Mouse (Mus musculus) hematopoietic multipotent progenitor cell, adult 10-12 weeks (in vitro differentiated cells): ENCODE results near the gene Nktr. TPM values are rescaled to one million over a fixed set of nuclear protein-coding genes. Genes with fewer than 3 reads are reported as not detected.

Source experiments
- polyA plus RNA-seq: library from polyadenylated mRNA; stranded (reverse); fragments of >175 nt; gene quantifications from 2 replicates; pipeline ENCODE4 v1.2.3, GENCODE M21; 2012; ENCODE audit warnings: low replicate concordance

Gene Nktr
- 46.0 and 57.6 TPM in 2 replicates for polyA plus RNA-seq

DNA sequence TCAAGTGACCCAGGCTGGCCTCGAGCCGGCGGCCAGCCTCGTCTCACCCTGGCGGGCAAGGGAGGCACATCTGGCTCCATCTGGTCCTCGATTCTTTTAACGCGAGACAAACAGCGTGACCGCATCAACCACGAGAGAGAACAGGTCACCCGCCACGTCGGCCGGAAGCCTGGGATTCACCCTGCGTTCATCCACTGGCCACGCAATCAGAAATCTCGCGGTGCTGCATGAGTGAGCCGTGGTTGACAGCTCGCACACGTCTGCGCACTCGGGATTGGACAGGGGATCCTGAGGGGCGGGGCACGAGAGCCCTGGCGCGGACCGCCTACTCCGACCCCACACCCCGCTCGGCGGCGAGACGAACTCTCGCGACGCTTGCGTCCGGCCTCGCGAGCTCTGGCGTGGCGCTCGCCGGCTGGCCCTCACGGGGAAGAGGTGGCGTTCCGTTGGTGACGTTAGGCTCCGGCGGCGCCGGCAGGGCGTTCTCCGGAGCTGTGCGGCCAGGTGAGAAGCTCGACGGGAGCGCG lies at the start of gene Nktr:
TSS of gene Nktr (plus strand) at position 378 of the 527 bp plus-strand sequence.

GRCm38 (mm10) chr9:121704646-121705625 lies 14.0 kb upstream of the Nktr start, which contains the start of gene Sec22c:
Gene Sec22c (minus strand): TSS chr9:121705490.

DNA sequence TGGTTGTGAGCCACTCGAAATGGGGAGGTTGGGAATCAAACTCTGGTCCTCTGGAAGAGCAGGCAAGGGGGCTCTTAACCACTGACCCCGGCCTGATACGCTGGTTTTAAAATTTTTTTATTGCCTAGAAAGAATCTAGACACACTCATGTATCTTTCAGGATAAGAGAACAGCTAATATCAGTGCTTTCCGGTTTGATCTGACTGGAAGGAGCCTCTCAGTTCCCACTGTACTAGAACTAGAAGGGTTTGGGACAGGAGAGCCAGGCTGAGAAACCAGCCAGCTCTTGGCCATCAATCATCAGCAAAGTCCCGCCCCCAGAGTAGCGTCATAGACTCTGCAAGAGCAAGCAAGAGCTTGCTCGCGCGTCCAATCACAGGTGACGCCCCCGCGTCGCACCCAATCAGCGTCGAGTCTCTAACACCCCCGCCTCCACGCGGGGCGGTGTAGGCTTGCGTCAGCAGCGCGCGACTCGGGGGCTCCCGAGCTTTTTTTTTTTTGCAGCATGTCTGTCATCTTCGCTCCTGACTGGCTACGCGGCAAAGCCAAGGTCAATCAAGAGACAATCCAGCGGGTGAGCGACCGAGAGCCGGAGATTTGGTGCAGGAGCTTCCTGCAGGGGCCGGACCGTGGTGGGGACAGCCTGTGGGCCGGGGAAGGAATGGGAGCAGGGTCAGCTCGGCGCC lies 8.9 kb upstream of the Nktr start, which contains the start of gene Ss18l2:
TSS of gene Ss18l2 (plus strand) at position 432 of the 686 bp plus-strand sequence.

GRCm38 (mm10) chr9:121759091-121760081 lies 40.4 kb downstream of the Nktr start, which contains the start of gene Zfp651:
Gene Zfp651 (plus strand): TSS chr9:121759330.

GRCm38 (mm10) chr9:121777484-121778065 lies 58.6 kb downstream of the Nktr start, which contains the start of gene Klhl40:
Gene Klhl40 (plus strand): TSS chr9:121777607.

GRCm38 (mm10) chr9:121791757-121792521 lies 73.0 kb downstream of the Nktr start, which contains the start of gene Hhatl:
Gene Hhatl (minus strand): TSS chr9:121792507.

Other genes with a start within 250 kb of the Nktr start
- not detected in 2 replicates for gene Cck, start 223.5 kb upstream of the Nktr start, polyA plus RNA-seq
- not detected in 2 replicates for gene Lyzl4, start 77.1 kb upstream of the Nktr start, polyA plus RNA-seq
- gene Vipr1, start 76.5 kb upstream of the Nktr start, polyA plus RNA-seq, result 16.1 and 29.3 TPM in 2 replicates
- 11.5 and 19.4 TPM in 2 replicates for gene Sec22c, start 13.7 kb upstream of the Nktr start, polyA plus RNA-seq
- 8.2 and 9.0 TPM in 2 replicates for gene Ss18l2, start 8.8 kb upstream of the Nktr start, polyA plus RNA-seq
- gene Zfp651, start 40.2 kb downstream of the Nktr start, polyA plus RNA-seq, result 0.47 and 2.0 TPM in 2 replicates
- gene Klhl40, start 58.4 kb downstream of the Nktr start, polyA plus RNA-seq, result not detected in 2 replicates
- not detected in 2 replicates for gene Hhatl, start 73.3 kb downstream of the Nktr start, polyA plus RNA-seq
- not detected in 2 replicates for gene Ccdc13, start 120.3 kb downstream of the Nktr start, polyA plus RNA-seq
- 10.0 and 11.7 TPM in 2 replicates for gene Higd1a, start 139.2 kb downstream of the Nktr start, polyA plus RNA-seq
- 2.3 and 3.8 TPM in 2 replicates for gene Ackr2, start 179.2 kb downstream of the Nktr start, polyA plus RNA-seq
- gene Cyp8b1, start 197.1 kb downstream of the Nktr start, polyA plus RNA-seq, result not detected in 2 replicates
- gene Fam198a, start 231.8 kb downstream of the Nktr start, polyA plus RNA-seq, result 0.23 and 0.31 TPM in 2 replicates